Mouse (Mus musculus) T-cell, adult 2 months (primary cell): ENCODE results near the gene Gm17332.
"Not testable (repeated sequence)": the region's sequence is repeated elsewhere in the genome, so short reads cannot be mapped to it uniquely, and the experiment has no call there.

Source experiments
- DNase-seq: peaks from one replicate; pipeline ENCODE4 v3.0.0; 2022; ENCODE audit warnings: low spot score

The Gm17332 gene

GRCm38 (mm10) chr11:31182362-31182761 lies at the start of gene Gm17332:
Gene Gm17332, minus strand, starts transcription at chr11:31182462.
- DNase-seq = no peak

- no peak for DNase-seq
Measured at GRCm38 (mm10) chr11:31229966-31230365, 47.7 kb upstream of the Gm17332 start.

GRCm38 (mm10) chr11:31225359-31225758 lies 43.1 kb upstream of the Gm17332 start:
- no peak for DNase-seq

- no peak for DNase-seq
Measured at GRCm38 (mm10) chr11:31218009-31218408, 35.7 kb upstream of the Gm17332 start.

- DNase-seq = no peak
Measured at GRCm38 (mm10) chr11:31195621-31196363, 13.5 kb upstream of the Gm17332 start.

- no peak for DNase-seq
Measured at GRCm38 (mm10) chr11:31194761-31195160, 12.5 kb upstream of the Gm17332 start.

GRCm38 (mm10) chr11:31170052-31170646 lies 12.1 kb downstream of the Gm17332 start:
- no peak for DNase-seq

- no peak for DNase-seq
Measured at GRCm38 (mm10) chr11:31169161-31170051, 12.9 kb downstream of the Gm17332 start.

GRCm38 (mm10) chr11:31168831-31169160 lies 13.5 kb downstream of the Gm17332 start:
- DNase-seq = no peak

GRCm38 (mm10) chr11:31157021-31157420 lies 25.2 kb downstream of the Gm17332 start:
- no peak for DNase-seq

- DNase-seq = not testable (repeated sequence)
Measured at GRCm38 (mm10) chr11:31138394-31138793, 43.9 kb downstream of the Gm17332 start.

- DNase-seq = not testable (repeated sequence)
Measured at GRCm38 (mm10) chr11:31134824-31135223, 47.4 kb downstream of the Gm17332 start.

- not testable (repeated sequence) for DNase-seq
Measured at GRCm38 (mm10) chr11:31133726-31134125, 48.5 kb downstream of the Gm17332 start.
